Mouse (Mus musculus): ENCODE data around the gene Aff3. TPM values are rescaled to one million over a fixed set of nuclear protein-coding genes. Genes with fewer than 3 reads are reported as not detected.

Aff3 gene
- polyA plus RNA-seq, 1 experiment from 2014 or later = 2.1 TPM

DNA sequence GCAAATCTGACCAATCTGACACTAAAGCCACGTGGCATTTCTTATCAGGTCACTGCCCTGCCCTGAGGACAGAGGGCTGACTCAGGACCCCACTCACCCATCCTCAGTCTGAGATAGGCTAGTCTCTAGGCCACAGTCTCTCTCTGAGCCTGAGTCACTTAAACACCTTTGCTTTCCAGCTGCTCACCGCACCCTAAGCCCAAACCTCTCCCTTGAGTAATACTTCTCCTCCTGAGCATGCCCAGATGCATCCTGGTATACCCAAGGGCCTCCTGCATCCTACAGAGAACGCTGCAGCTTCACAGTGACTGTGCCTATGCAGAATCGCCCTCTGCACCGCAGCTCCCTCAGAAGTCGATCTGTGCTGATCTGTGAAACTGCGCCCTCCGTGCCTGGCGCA is 117.1 kb downstream of the Aff3 start:
- H3K27me3 ChIP-seq (replicated peaks; ENCODE audit: control insufficient read depth, insufficient read depth, low read length) = no peaks in the 10 kb centered on the region
- WGBS = 83% methylated on average over 9 of the region's 9 CpGs
- H3K9me3 ChIP-seq (ENCODE audit: control insufficient read depth) = no peaks in the 10 kb centered on the region
- ATAC-seq = no peak
- no peak overlapping the region for H3K9ac ChIP-seq (ENCODE audit: low read depth, low read length)
- H3K4me1 ChIP-seq (replicated peaks; ENCODE audit: control insufficient read depth, insufficient read depth, low read length) = 0 out of 2 replicates have a peak, but pooled peaks cover 3% of the 10 kb centered on the region
- H3K4me2 ChIP-seq (replicated peaks; ENCODE audit: low read depth) = no peak overlapping the region
- H3K4me3 ChIP-seq (ENCODE audit: low read depth, low read length) = no peak overlapping the region
- no peak overlapping the region for H3K27ac ChIP-seq (ENCODE audit: low read depth, low read length)
- no peaks in the 10 kb centered on the region for H3K36me3 ChIP-seq (ENCODE audit: control insufficient read depth, insufficient read depth)
- TF ChIP-seq CTCF (IDR thresholded peaks at IDR 0.05; ENCODE audit: low read depth) = no peak

DNA sequence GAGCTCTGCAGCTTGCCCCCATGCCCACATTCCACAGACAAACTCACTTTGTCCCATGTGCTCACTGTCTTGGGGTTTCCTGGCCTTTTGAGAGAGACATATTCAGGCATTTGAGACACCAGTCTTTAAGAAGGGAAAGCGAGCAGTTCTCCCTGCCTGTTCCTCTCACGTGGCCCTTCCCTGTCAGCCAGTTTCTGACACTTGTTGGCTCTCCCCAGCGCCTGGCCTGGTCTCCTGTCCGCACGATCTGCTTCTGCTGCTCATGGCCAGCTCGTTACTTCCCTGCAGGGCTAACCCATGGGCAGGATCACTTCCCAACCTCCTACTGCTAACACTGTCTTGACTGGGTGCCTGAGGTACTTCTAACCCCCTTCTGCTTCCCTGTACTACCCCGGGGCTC is 118.1 kb downstream of the Aff3 start:
- H3K4me3 ChIP-seq (ENCODE audit: low read depth, low read length) = no peak overlapping the region
- H3K9ac ChIP-seq (ENCODE audit: low read depth, low read length) = no peak overlapping the region
- no peak for ATAC-seq
- no peak overlapping the region for H3K4me2 ChIP-seq (replicated peaks; ENCODE audit: low read depth)
- H3K9me3 ChIP-seq (ENCODE audit: control insufficient read depth) = no peaks in the 10 kb centered on the region
- no peaks in the 10 kb centered on the region for H3K27me3 ChIP-seq (replicated peaks; ENCODE audit: control insufficient read depth, insufficient read depth, low read length)
- no peak overlapping the region for H3K27ac ChIP-seq (ENCODE audit: low read depth, low read length)
- WGBS = 60% methylated on average over 7 of the region's 7 CpGs
- no peak for TF ChIP-seq CTCF (IDR thresholded peaks at IDR 0.05; ENCODE audit: low read depth)
- no peaks in the 10 kb centered on the region for H3K36me3 ChIP-seq (ENCODE audit: control insufficient read depth, insufficient read depth)
- H3K4me1 ChIP-seq (replicated peaks; ENCODE audit: control insufficient read depth, insufficient read depth, low read length) = 0 out of 2 replicates have a peak, but pooled peaks cover 3% of the 10 kb centered on the region

DNA sequence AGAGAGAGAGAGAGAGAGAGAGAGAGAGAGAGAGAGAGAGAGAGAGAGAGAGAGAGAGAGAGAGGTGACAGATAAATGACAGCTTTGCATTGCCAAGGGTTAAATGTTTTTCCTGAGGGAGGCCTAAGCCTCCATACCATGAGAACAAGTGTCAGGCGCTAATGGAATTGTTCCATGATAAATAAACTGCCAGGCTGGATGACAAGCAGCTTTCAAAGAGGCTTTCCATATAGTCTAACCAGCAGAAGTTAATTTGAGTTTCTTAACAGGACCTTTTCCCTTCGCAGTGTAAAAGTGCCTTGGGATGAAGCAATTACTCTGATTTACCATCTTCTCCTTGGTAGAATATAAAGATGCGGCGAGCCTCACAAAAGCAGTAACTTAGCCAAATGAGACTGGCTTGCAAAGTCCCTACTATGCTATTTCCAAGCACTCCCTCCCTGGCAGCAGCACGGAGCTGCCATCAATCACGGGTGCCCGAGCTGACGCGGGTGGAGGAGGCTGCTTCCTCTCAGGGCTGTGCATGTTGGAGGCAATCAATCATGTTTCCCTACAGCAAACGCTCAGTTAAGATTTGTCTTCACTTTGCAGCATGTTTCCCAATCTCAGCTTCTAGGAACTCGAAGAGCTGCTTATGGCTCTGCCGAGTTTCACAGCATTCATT is 119.3 kb downstream of the Aff3 start:
- H3K27ac ChIP-seq (ENCODE audit: low read depth, low read length) = no peak overlapping the region
- H3K4me2 ChIP-seq (replicated peaks; ENCODE audit: low read depth) = no peak overlapping the region
- H3K9ac ChIP-seq (ENCODE audit: low read depth, low read length) = no peak overlapping the region
- no peaks in the 10 kb centered on the region for H3K36me3 ChIP-seq (ENCODE audit: control insufficient read depth, insufficient read depth)
- H3K9me3 ChIP-seq (ENCODE audit: control insufficient read depth) = no peaks in the 10 kb centered on the region
- 0 out of 2 replicates have a peak, but pooled peaks cover 3% of the 10 kb centered on the region for H3K4me1 ChIP-seq (replicated peaks; ENCODE audit: control insufficient read depth, insufficient read depth, low read length)
- no peaks in the 10 kb centered on the region for H3K27me3 ChIP-seq (replicated peaks; ENCODE audit: control insufficient read depth, insufficient read depth, low read length)
- ATAC-seq = no peak
- TF ChIP-seq CTCF (IDR thresholded peaks at IDR 0.05; ENCODE audit: low read depth) = no peak
- WGBS = 32% methylated on average over 12 of the region's 12 CpGs
- no peak overlapping the region for H3K4me3 ChIP-seq (ENCODE audit: low read depth, low read length)

DNA sequence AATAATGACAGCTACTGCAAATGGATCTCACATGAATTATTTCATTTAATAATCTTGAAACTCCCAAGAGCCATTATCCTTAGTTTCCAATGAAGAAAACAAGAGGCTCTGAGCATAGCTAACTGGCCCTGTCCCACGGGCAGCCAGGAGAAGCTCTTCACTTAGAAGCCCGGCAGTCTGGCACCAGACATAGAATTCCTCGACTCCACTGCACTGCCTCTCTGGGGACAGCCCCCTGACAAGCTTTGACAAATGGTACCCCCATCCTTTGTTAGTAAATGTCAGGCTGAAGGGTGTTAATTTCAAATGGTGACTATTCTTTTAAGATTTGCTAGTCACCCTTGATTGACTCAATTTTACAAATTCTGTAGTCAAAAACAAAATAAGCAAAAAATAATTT is 120.3 kb downstream of the Aff3 start:
- no peak overlapping the region for H3K4me3 ChIP-seq (ENCODE audit: low read depth, low read length)
- ATAC-seq = no peak
- 0 out of 2 replicates have a peak, but pooled peaks cover 3% of the 10 kb centered on the region for H3K4me1 ChIP-seq (replicated peaks; ENCODE audit: control insufficient read depth, insufficient read depth, low read length)
- H3K9ac ChIP-seq (ENCODE audit: low read depth, low read length) = no peak overlapping the region
- TF ChIP-seq CTCF (IDR thresholded peaks at IDR 0.05; ENCODE audit: low read depth) = no peak
- WGBS = 53% methylated on average over 3 of the region's 3 CpGs
- no peak overlapping the region for H3K4me2 ChIP-seq (replicated peaks; ENCODE audit: low read depth)
- H3K9me3 ChIP-seq (ENCODE audit: control insufficient read depth) = no peaks in the 10 kb centered on the region
- no peaks in the 10 kb centered on the region for H3K27me3 ChIP-seq (replicated peaks; ENCODE audit: control insufficient read depth, insufficient read depth, low read length)
- H3K27ac ChIP-seq (ENCODE audit: low read depth, low read length) = no peak overlapping the region
- H3K36me3 ChIP-seq (ENCODE audit: control insufficient read depth, insufficient read depth) = no peaks in the 10 kb centered on the region

DNA sequence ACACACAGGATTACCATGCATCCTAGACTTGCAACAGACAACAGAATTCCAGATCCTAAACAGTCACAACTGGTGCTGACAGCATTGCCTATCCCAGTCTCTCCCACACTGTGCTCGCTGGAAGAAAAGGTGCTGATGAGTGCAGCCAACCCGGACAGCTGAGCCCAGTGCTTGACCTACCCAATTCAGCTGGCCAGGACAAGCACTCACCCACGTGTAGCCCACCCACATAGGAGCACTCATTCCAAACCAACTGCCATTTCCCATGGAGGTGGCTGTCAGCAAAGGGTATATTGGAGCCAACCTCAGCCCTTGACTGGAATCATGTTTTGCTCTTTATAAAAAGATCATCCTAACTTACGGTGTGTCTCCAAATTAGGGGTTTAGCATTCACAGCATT is 123.2 kb downstream of the Aff3 start:
- no peaks in the 10 kb centered on the region for H3K36me3 ChIP-seq (ENCODE audit: control insufficient read depth, insufficient read depth)
- no peaks in the 10 kb centered on the region for H3K4me1 ChIP-seq (replicated peaks; ENCODE audit: control insufficient read depth, insufficient read depth, low read length)
- no peak overlapping the region for H3K27ac ChIP-seq (ENCODE audit: low read depth, low read length)
- ATAC-seq = no peak
- H3K9me3 ChIP-seq (ENCODE audit: control insufficient read depth) = no peaks in the 10 kb centered on the region
- H3K4me3 ChIP-seq (ENCODE audit: low read depth, low read length) = no peak overlapping the region
- no peak overlapping the region for H3K9ac ChIP-seq (ENCODE audit: low read depth, low read length)
- no peak for TF ChIP-seq CTCF (IDR thresholded peaks at IDR 0.05; ENCODE audit: low read depth)
- H3K4me2 ChIP-seq (replicated peaks; ENCODE audit: low read depth) = no peak overlapping the region
- 85% methylated on average over 4 of the region's 4 CpGs for WGBS
- H3K27me3 ChIP-seq (replicated peaks; ENCODE audit: control insufficient read depth, insufficient read depth, low read length) = no peaks in the 10 kb centered on the region

DNA sequence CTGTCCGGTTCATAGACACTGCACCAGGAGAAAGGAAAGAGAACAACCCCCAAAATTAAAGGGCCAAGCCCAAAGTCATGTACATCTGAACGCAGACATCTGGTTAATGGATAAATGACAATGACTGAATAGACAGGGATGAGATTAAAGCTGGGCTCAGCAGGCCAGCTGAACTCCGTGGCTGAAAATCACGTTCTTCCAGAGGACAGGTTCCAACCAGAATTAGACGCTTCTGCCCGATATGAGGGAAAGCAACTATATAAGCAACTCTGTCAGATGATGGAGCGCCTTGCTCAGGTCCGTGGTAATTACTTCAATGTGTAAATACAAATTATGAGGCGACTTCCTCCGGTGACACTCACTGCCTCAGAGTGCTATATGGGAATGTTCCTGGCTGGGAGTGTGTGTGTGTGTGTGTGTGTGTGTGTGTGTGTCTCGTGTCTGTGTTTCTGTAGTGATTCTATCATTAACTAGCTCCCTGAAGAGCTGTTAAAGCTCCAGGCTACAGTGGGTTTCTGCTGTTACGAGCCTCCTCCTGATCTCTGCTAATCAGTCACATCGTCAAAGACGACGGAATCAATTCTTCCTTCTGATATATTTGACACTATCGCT is 127.7 kb downstream of the Aff3 start:
- TF ChIP-seq CTCF (IDR thresholded peaks at IDR 0.05; ENCODE audit: low read depth) = no peak
- Histone ChIP-seq H3K36me3 (ENCODE audit: control insufficient read depth, insufficient read depth) (no peaks in the 10 kb centered on the region), H3K9me3 (ENCODE audit: control insufficient read depth) (no peaks in the 10 kb centered on the region), H3K27ac (ENCODE audit: low read depth, low read length) (no peak overlapping the region), H3K4me2 (replicated peaks; ENCODE audit: low read depth) (no peak overlapping the region), H3K4me1 (replicated peaks; ENCODE audit: control insufficient read depth, insufficient read depth, low read length) (no peaks in the 10 kb centered on the region), H3K9ac (ENCODE audit: low read depth, low read length) (no peak overlapping the region), H3K4me3 (ENCODE audit: low read depth, low read length) (no peak overlapping the region), H3K27me3 (replicated peaks; ENCODE audit: control insufficient read depth, insufficient read depth, low read length) (no peaks in the 10 kb centered on the region)
- 59% methylated on average over 16 of the region's 16 CpGs for WGBS
- no peak for ATAC-seq
